Mouse (Mus musculus): ENCODE measurements around the gene Gm11032.
"Not testable (repeated sequence)": the region's sequence is repeated elsewhere in the genome, so short reads cannot be mapped to it uniquely, and the experiment has no call there.

Gm11032 gene

DNA sequence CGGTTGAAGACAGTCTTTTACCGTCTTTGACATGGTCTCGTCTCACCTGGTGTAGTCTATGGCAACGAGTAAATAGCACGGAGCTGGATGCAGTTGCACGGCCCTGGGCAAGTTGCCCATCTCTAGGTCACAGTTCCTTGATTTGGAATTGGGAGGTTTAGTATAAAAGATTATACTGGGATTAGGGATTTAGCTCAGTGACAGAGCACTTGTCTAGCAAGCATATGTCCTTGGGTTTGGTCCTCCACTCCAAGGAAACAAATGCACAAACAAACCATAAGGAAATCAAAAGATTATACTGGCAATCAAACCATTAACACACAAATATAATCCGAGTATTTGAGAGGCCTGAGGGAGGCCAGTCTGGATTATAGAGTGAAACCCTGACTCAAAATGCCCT, 7.8 kb downstream of the Gm11032 start:
- DNase-seq, result no peak

DNA sequence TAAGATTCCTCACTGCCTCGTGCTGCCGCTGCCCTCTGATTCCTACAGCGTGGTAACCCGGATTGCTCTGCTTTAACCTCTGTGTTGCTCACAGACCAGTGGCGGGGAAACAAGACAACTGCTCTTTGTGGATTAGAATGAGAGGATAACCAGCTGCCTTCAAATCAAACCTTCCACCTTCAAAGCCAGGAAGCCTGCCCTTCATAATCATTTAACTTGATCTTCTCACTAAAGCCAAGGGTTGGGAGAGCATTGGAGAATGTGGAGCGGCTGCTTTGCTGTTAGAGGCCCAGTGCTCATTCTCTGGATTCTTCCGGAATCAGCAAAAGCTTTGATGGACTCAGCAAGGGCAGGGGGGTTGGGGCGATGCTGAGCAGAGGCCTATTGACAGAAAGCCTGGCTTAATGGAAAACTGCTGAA, 10.0 kb downstream of the Gm11032 start:
- DNase-seq, result peak; percentile 51

DNA sequence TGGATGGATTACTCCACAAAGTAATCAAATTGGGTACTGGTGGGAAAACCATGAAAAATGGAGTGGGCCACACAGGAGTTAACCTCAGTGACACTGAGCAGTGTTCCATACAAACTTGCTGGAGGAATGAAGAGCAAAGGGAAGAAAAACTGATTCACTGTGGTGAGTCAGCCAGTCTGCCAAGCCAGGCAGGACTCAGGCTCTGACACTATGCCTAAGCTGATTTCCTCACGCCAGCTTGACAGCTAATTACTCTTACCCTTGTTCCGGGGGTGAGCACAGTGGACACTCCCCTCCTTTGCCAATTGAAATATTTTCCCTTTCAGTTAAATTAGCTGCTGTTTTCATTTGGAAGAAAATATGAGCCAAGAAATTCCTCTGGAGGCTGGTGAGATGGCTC, 13.6 kb downstream of the Gm11032 start:
- DNase-seq, result no peak

DNA sequence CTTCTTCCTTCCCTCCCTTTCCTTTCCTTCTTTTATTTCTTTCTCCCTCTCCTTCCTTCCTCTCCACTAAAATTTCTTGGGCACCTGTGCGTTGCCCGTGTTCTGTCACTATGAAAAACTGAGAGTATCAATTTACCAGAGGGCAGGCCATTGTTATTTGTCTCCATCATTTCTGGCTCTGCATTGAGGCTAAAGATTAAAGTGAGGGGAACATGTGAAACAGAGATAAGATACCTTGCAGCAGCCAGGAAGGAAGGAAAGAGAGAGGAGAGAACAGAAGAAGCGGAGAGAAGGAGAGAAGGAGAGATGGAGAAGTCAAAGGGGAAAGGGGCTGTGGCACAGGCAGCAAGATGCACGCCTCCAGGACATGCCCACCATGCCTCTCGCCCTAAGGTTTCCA, 14.5 kb downstream of the Gm11032 start:
- no peak for DNase-seq

DNA sequence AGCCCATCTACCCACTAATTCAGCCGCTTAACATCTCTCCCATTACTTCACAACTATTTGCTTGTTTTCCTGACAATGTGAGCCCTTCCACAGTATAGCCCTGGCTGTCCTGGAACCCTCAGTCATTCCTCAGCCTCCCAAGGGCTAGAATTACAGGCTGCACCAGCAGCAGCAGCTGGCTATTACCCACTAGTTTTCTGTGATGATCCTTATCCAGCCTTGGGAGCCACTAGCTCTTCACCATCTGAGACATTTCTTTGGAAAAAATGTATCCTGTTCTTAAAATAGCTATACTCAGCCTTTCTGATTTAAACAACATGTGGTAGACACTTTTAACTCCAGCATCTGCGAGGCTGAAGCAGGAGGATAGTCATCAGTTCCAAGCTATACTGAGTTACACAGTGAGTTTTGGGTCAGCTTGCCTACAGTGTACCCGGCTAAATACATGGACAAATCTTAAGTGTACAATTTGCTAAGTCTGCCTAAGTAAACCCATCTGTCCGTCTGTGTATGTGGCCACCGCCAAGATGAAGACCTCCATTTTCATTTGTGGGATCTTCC, 17.0 kb downstream of the Gm11032 start:
- no peak for DNase-seq

DNA sequence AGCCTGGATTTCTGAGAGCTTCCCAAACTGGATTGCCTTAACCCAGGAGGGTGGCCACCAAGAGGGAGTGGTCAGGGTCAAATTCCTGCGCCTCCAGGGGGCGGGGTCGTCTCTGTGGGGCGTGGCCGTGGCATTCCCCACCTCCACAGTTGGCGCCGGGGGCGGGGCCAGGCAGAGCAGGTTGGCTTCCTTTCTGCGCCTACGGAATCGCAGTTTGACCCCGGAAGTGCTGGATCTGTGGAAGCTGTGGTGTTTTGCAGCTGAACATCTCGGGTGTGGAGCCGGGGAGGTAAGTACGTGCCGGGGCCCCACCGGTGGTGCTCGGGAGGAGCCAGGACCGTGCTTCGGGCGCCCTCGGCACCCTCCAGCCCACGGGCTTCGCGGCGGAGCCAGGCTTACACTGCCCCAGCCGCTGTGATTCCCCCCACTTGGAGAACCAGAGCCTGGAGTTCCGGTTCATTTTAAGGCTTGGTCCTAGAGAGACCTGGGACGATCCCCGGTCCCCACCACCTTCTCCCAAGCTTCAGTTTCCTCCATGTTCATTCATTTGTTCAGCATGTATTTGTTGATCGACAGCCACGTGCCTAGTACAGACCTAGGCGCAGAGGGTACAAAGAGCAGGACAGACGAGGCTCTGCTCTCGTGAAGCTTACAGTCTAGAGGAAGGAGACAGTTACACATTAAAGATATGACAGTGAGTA, 17.8 kb downstream of the Gm11032 start, which contains the start of gene Ascc2:
TSS of gene Ascc2 (plus strand) at position 214 of the 701 bp plus-strand sequence.
- DNase-seq, result peak; percentile 96

DNA sequence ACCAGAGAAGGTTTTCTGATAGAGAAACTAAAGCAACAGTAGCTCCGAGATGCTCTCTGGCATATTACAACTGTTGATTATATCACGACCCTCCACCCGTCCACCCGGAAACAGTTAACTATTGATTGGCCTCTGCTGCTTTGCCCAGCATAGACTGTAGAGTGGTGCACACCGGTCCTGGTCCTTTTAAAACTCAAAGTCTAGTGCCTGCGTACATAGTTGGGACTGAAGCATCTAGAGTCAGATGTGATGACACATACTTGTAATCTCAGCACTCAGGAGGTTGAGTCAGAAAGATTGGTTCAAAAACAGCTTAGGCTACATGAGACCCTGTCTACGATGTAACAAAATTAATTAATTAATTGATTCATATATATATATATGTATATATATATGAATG, 18.4 kb downstream of the Gm11032 start:
- DNase-seq, result no peak

DNA sequence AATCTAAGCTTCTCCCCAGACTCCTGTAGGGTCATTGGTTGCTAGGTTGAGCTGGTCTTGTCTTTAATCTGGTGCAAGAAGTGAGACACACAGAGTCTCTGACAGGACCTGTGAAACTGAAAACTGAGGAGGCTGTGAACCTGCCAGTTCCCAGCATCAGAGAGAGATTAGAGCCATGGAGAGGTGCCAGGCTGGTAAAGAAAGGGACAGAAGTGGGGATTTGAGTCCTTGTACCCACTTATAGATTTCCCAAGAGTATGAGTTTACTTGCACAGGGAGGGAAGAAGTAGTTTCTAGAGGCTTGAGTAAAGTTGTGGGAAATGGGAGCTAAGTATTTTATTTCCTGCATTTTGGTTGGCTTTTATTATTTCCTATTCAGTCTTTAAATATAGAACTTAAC, 21.3 kb downstream of the Gm11032 start:
- no peak for DNase-seq

DNA sequence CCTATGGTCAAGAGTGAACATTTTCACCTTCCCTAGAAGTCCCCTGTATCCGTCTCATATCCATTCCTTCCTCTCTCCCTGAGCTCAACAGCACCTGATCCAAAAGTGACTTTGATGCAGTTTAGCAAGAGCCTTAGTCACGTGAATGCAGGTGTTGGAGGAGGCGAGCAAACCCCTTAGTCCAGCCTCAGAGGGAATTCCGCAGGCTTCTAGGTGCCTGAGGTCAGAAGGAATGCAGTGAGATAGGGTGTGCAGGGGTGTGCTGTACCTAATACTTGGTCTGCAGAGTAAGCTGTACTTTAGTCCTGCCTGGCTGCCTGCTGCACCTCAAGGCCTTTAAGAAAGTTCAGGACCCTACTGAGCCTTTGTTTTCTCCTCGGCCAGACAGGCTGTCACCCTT, 23.9 kb downstream of the Gm11032 start:
- DNase-seq, result no peak

DNA sequence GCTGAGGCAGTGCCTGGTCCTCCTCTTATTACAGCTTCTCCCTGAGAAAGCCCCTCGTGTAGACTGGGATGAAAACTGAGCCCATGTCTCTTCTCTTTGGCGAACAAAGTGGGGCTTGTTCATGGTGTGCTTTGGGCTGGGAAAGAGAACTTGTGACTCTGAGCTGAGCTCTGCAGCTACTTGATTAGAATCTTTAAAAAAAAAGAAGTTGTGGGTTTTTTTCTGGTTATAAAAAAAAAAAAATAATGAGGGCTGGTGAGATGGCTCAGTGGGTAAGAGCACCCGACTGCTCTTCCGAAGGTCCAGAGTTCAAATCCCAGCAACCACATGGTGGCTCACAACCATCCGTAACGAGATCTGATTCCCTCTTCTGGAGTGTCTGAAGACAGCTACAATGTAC, 25.3 kb downstream of the Gm11032 start:
- not testable (repeated sequence) for DNase-seq

DNA sequence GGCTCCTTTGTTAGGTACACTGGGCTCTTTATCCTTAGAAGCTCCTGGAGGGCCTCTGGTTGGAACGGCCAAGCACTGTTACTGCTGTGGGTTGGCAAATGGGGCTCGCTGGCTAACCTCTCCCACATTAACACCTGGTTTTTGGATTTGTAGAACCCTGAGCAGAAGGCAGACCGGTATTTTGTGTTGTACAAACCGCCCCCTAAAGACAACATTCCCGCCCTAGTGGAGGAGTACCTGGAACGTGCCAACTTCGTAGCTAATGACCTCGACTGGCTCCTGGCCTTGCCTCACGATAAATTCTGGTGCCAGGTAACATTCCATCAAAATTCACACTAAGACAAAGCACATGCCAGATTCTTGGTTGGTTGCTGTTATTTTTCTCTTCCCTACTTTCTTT, 26.5 kb downstream of the Gm11032 start:
- DNase-seq, result no peak

DNA sequence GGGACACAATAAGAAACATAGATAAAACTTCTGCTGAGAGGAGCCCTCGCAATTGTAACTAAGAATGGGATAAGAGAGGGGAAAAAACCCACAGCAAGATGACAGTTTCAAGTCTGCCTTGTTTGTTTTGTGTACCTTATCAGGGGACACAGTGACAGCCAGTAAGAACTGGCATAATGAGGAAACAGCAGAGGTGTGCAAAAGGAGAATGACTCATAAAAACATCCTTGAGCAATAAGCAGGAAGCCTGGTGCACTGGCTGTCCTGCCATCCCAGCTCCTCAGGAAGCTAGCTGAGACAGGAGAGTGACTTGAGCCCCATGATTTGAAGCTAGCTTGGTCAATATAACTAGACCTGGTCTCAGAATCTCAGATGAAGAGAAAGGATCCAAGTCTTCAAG, 40.0 kb downstream of the Gm11032 start:
- DNase-seq, result no peak

DNA sequence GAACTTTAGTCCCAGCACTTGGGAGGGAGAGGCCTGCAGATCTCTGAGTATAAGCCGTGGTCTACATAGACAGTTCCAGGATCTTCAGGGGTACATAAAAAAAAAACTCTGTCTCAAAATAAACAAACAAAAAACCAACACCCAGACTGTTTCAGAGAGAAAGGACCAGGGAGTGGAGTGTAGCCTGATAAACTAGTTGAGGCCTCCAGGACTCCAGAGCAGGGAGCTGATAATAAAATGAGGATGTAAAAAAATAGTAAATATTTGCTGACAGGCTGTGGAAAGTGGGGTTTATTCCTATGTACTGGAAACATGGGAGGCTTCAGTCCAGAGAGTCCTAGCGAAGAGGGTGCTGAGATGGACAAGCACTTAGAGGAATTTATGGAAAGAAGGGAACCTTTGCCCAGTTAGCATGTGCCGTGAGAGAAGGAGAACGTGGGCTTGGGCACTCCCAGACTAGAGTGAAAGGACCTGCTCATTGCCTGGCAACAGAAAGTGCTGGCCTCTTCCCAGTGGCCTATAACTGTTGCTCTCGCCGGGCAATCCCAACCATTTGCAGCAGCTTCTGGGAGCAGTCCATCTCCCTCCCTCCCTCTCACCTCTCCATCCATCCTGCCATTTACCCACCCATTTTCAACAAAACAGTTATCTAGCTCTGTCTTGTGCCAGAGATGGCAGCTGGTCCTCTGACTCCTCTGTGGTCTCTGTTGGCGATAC, 40.6 kb downstream of the Gm11032 start:
- no peak for DNase-seq

DNA sequence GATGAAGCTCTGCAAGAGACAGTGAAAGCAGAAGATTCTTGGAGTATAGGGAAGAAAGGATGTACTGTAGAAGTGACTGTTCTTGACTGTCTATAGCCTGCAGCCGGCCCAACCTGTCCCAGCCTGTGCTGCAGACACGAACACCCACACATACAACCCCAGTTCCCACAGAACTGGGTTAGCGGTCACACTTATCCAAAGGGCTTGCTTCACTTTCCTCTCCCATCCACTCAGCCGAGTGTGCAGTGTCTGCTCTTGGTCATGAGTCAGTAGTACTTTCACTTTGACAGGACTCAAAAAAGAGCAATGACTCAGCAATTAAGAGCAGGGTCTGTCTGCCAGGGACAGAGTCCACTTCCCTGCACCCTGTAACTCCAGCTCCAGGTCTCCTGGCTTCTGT, 41.5 kb downstream of the Gm11032 start:
- no peak for DNase-seq

DNA sequence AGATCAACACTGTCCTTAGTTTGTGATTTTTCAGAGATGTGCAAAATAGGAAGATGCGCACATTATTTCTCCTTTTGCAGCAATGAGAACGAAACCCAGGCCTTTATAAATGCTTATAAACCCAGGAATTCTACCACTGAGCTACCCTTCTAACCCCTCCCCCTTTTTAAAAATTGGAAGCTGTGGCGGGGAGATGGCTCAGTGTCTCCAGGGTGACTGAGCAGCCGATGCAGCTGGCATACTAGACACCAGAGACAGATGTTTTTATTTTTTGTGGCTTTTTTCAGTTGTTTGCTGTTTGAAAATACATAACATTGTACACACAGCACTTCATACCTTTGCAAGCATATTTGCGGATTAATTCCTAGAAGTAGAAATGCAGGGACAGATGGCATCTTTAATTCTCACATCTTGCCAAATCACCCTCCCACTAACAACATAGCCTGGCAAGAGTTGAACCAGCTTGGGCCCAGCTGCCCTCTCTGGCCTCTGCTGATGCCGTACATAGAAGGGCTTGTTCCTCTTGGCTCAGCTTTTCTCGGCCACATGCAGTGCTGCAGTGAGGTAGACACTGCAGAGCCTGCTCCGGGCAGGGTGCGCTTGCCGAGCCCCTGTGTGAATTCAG, 42.1 kb downstream of the Gm11032 start:
- DNase-seq, result no peak

DNA sequence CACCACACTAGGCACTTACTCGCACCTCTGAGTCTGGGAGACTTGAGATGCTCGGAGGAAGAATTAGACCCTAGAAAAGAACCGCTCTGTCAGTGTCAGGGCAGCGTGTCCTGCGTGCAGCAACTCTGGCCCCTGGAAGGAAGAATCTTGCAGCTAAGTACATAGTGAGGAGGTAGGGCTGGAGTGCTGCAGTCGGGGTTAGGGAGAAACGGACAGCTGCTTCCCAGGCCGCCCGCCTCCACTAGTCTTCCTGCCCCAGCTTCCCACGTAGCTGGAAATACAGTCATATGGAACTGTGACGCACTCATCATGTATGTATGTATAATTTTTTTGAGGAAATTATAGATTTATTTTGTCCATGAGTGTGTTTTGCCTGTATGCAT, 42.6 kb downstream of the Gm11032 start:
- DNase-seq, result no peak

Data from embryo, embryonic 11 days (tissue).